Mouse (Mus musculus) lung, postnatal 25 days (tissue): Measurements from ENCODE around the gene Mcoln3.

ENCODE experiments used
- DNase-seq: peaks from one replicate; pipeline ENCODE4 v3.0.0; 2022; ENCODE audit warnings: low spot score

The Mcoln3 gene

GRCm38 (mm10) chr3:146117258-146117996, at the start of gene Mcoln3:
Mcoln3 (plus strand) TSS chr3:146117450.
- no peak for DNase-seq

- no peak for DNase-seq
These were observed 48.0 kb upstream of the Mcoln3 start for GRCm38 (mm10) chr3:146069276-146069675.

GRCm38 (mm10) chr3:146072780-146073179, 44.5 kb upstream of the Mcoln3 start:
- peak; percentile 32 for DNase-seq

GRCm38 (mm10) chr3:146080241-146080640, 37.0 kb upstream of the Mcoln3 start:
- DNase-seq = no peak

GRCm38 (mm10) chr3:146090988-146091657, 26.1 kb upstream of the Mcoln3 start:
- no peak for DNase-seq

GRCm38 (mm10) chr3:146095066-146095465, 22.2 kb upstream of the Mcoln3 start:
- no peak for DNase-seq

- no peak for DNase-seq
These were observed 20.3 kb upstream of the Mcoln3 start for GRCm38 (mm10) chr3:146096986-146097385.

GRCm38 (mm10) chr3:146097861-146098260, 19.4 kb upstream of the Mcoln3 start:
- no peak for DNase-seq

GRCm38 (mm10) chr3:146099925-146100324, 17.3 kb upstream of the Mcoln3 start:
- DNase-seq = no peak

- no peak for DNase-seq
These were observed 15.2 kb upstream of the Mcoln3 start for GRCm38 (mm10) chr3:146102049-146102448.

GRCm38 (mm10) chr3:146107116-146107849, 10.0 kb upstream of the Mcoln3 start:
- DNase-seq = no peak

- DNase-seq = peak; percentile 80
These were observed 9.2 kb upstream of the Mcoln3 start, which contains the start of gene Wdr63 for GRCm38 (mm10) chr3:146107921-146108571. Wdr63 (minus strand) TSS chr3:146108130.

GRCm38 (mm10) chr3:146108945-146109344, 8.3 kb upstream of the Mcoln3 start:
- no peak for DNase-seq

- peak; percentile 11 for DNase-seq
These were observed 6.9 kb upstream of the Mcoln3 start for GRCm38 (mm10) chr3:146110358-146110757.

GRCm38 (mm10) chr3:146110916-146111315, 6.3 kb upstream of the Mcoln3 start:
- DNase-seq = no peak

GRCm38 (mm10) chr3:146117997-146118457, 777 bp downstream of the Mcoln3 start:
- DNase-seq = no peak

- DNase-seq = no peak
These were observed 4.3 kb downstream of the Mcoln3 start for GRCm38 (mm10) chr3:146121310-146122124.

GRCm38 (mm10) chr3:146122125-146122420, 4.8 kb downstream of the Mcoln3 start:
- DNase-seq = no peak

- no peak for DNase-seq
These were observed 5.7 kb downstream of the Mcoln3 start for GRCm38 (mm10) chr3:146122807-146123463.

GRCm38 (mm10) chr3:146123464-146123825, 6.2 kb downstream of the Mcoln3 start:
- no peak for DNase-seq

GRCm38 (mm10) chr3:146127205-146127604, 10.0 kb downstream of the Mcoln3 start:
- DNase-seq = no peak
